In the genomic region with DNA sequence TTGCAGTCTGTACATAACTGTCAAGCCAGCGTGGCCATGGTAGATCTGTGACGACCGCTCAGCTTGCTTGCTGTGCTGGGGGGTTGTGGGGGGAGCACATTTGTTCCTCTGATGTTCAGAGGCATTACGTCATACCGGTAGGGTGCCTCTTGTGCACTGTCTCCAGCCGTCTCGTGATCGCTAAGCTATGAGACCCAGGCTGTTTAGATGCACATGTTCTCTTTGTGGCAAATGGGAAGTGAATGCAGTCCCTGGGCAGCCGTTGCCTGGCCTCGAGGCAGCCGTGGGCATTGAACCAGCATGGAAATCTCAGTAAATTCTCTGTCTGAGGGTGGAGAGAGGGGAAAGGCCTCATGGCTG, we compare ENCODE assay signal across 11 mouse cellular contexts. TPM values are rescaled to one million over a fixed set of nuclear protein-coding genes. Genes with fewer than 3 reads are reported as not detected.
DNase-seq lines count a peak whose midpoint lies in the region; ATAC-seq and TF ChIP-seq lines count a peak whose summit lies in the region.
"Had no signal": no experiment of that assay in that cellular context is flagged by ENCODE, and none has a peak within 500 bp of the region (broad histone marks: within the 10 kb centered on the region; RNA-seq: fewer than 3 reads in every experiment).

No protein-coding gene starts in this region.

- no peaks in the 10 kb centered on the region for H3K27me3 ChIP-seq in heart, embryonic 10.5 days (ENCODE audit: insufficient read depth, poor library complexity, severe bottlenecking)
- no peaks in the 10 kb centered on the region for H3K27me3 ChIP-seq in heart, adult 2 months (ENCODE audit: control insufficient read depth, insufficient read depth, low read length)
- no peaks in the 10 kb centered on the region for H3K27me3 ChIP-seq in midbrain, embryonic 15.5 days (replicated peaks)
- H3K27me3 ChIP-seq in midbrain, embryonic 11.5 days (ENCODE audit: control insufficient read depth, insufficient read depth, low read length) = no peaks in the 10 kb centered on the region
- H3K27me3 ChIP-seq in hindbrain, postnatal 0 days (ENCODE audit: insufficient read depth, low read length) = no peaks in the 10 kb centered on the region
- no peaks in the 10 kb centered on the region for H3K27me3 ChIP-seq in kidney, embryonic 15.5 days

- ATAC-seq in midbrain, embryonic 15.5 days (replicated peaks) = 0 out of 2 replicates have a peak, but pooled peaks have one; percentile 25
- no peak for ATAC-seq in midbrain, embryonic 11.5 days (ENCODE audit: low FRiP score)
- peak; percentile 40 for ATAC-seq in hindbrain, postnatal 0 days
- no peak for ATAC-seq in kidney, embryonic 15.5 days (replicated peaks; ENCODE audit: low FRiP score)
- ATAC-seq: intestine, postnatal 0 days had no signal

- 49% methylated on average over 11 of the region's 11 CpGs for WGBS in heart, embryonic 10.5 days
- WGBS in heart, adult 2 months = 65% methylated on average over 11 of the region's 11 CpGs
- WGBS in midbrain, embryonic 15.5 days = 44% methylated on average over 11 of the region's 11 CpGs
- 66% methylated on average over 11 of the region's 11 CpGs for WGBS in midbrain, embryonic 11.5 days
- WGBS in hindbrain, postnatal 0 days = 22% methylated on average over 11 of the region's 11 CpGs
- WGBS in kidney, embryonic 15.5 days = 76% methylated on average over 11 of the region's 11 CpGs

- H3K4me2 ChIP-seq in midbrain, embryonic 15.5 days = no peak overlapping the region
- no peak overlapping the region for H3K4me2 ChIP-seq in midbrain, embryonic 11.5 days
- no peak overlapping the region for H3K4me2 ChIP-seq in hindbrain, postnatal 0 days (ENCODE audit: low read depth, low read length)
- H3K4me2 ChIP-seq in kidney, embryonic 15.5 days = no peak overlapping the region

- TF ChIP-seq POLR2A in heart, adult 2 months (IDR thresholded peaks at IDR 0.05; ENCODE audit: insufficient read depth, low read depth, low read length) = no peak

- DNase-seq in heart, embryonic 10.5 days (ENCODE audit: low spot score) = no peak
- DNase-seq in heart, adult 2 months = no peak
- DNase-seq in midbrain, embryonic 11.5 days (ENCODE audit: low spot score, missing footprints) = no peak
- DNase-seq in hindbrain, postnatal 0 days (ENCODE audit: low spot score) = peak; percentile 34
- peak; percentile 71 for DNase-seq in thymus, postnatal 0 days (ENCODE audit: low spot score)
- no peak for DNase-seq in embryo, embryonic 11 days
- DNase-seq: cerebellum, adult 9-11 months; lung, adult 2 months had no signal

- H3K36me3 ChIP-seq in heart, embryonic 10.5 days = peaks cover 54% of the 10 kb centered on the region
- H3K36me3 ChIP-seq in heart, adult 2 months (ENCODE audit: control insufficient read depth, insufficient read depth, low read length) = no peaks in the 10 kb centered on the region
- no peaks in the 10 kb centered on the region for H3K36me3 ChIP-seq in midbrain, embryonic 15.5 days (replicated peaks)
- no peaks in the 10 kb centered on the region; the same call in 1 of the 2 replicates for H3K36me3 ChIP-seq in midbrain, embryonic 11.5 days (ENCODE audit: control insufficient read depth, insufficient read depth, low read length)
- no peaks in the 10 kb centered on the region for H3K36me3 ChIP-seq in hindbrain, postnatal 0 days (ENCODE audit: insufficient read depth, low read length)
- H3K36me3 ChIP-seq in kidney, embryonic 15.5 days = peaks cover 54% of the 10 kb centered on the region

- no peaks in the 10 kb centered on the region for H3K9me3 ChIP-seq in heart, embryonic 10.5 days
- no peaks in the 10 kb centered on the region for H3K9me3 ChIP-seq in midbrain, embryonic 15.5 days
- H3K9me3 ChIP-seq in midbrain, embryonic 11.5 days (ENCODE audit: control insufficient read depth, low read length) = no peaks in the 10 kb centered on the region
- no peaks in the 10 kb centered on the region for H3K9me3 ChIP-seq in hindbrain, postnatal 0 days (ENCODE audit: low read length)
- H3K9me3 ChIP-seq in kidney, embryonic 15.5 days (replicated peaks) = no peaks in the 10 kb centered on the region

- no peak overlapping the region for H3K9ac ChIP-seq in heart, adult 2 months (ENCODE audit: low read depth, low read length)
- H3K9ac ChIP-seq in midbrain, embryonic 15.5 days = no peak overlapping the region
- no peak overlapping the region for H3K9ac ChIP-seq in midbrain, embryonic 11.5 days (ENCODE audit: low read length)
- no peak overlapping the region for H3K9ac ChIP-seq in hindbrain, postnatal 0 days (replicated peaks; ENCODE audit: low read length)
- no peak overlapping the region for H3K9ac ChIP-seq in kidney, embryonic 15.5 days

- no peak for TF ChIP-seq EP300 in heart, adult 2 months (IDR thresholded peaks at IDR 0.05; ENCODE audit: insufficient read depth, low read depth, low read length)

- TF ChIP-seq CTCF in heart, adult 2 months (IDR thresholded peaks at IDR 0.05) = no peak
- no peak for TF ChIP-seq CTCF in hindbrain, postnatal 0 days (IDR thresholded peaks at IDR 0.05; ENCODE audit: low read depth)

- H3K4me1 ChIP-seq in heart, embryonic 10.5 days = peaks cover 66% of the 10 kb centered on the region
- peaks cover 9% of the 10 kb centered on the region for H3K4me1 ChIP-seq in heart, adult 2 months (ENCODE audit: control insufficient read depth, insufficient read depth, low read length)
- H3K4me1 ChIP-seq in midbrain, embryonic 15.5 days = peaks cover 23% of the 10 kb centered on the region
- H3K4me1 ChIP-seq in midbrain, embryonic 11.5 days (ENCODE audit: control insufficient read depth, insufficient read depth, low read length) = 0 out of 2 replicates have a peak, but pooled peaks cover 2% of the 10 kb centered on the region
- H3K4me1 ChIP-seq in hindbrain, postnatal 0 days (ENCODE audit: insufficient read depth, low read length) = no peaks in the 10 kb centered on the region
- H3K4me1 ChIP-seq in kidney, embryonic 15.5 days = peaks cover 48% of the 10 kb centered on the region

- intact Hi-C loops in heart, adult 2 months (cut with DNase I) = no loop called here

- 0 out of 2 replicates have a peak overlapping the region, but pooled peaks have one; percentile 43 for H3K27ac ChIP-seq in heart, embryonic 10.5 days
- H3K27ac ChIP-seq in heart, adult 2 months = no peak overlapping the region
- no peak overlapping the region for H3K27ac ChIP-seq in midbrain, embryonic 15.5 days
- no peak overlapping the region for H3K27ac ChIP-seq in midbrain, embryonic 11.5 days (ENCODE audit: low read depth, low read length)
- no peak overlapping the region for H3K27ac ChIP-seq in hindbrain, postnatal 0 days
- H3K27ac ChIP-seq in kidney, embryonic 15.5 days = no peak overlapping the region

- H3K79me2 ChIP-seq in heart, adult 2 months (replicated peaks; ENCODE audit: control insufficient read depth, insufficient read depth, low read length) = no peaks in the 10 kb centered on the region

- H3K4me3 ChIP-seq in heart, embryonic 10.5 days = no peak overlapping the region; the same call in 1 of the 2 replicates
- no peak overlapping the region for H3K4me3 ChIP-seq in heart, adult 2 months
- H3K4me3 ChIP-seq in midbrain, embryonic 15.5 days = no peak overlapping the region
- H3K4me3 ChIP-seq in midbrain, embryonic 11.5 days (ENCODE audit: low read depth, low read length) = no peak overlapping the region
- no peak overlapping the region for H3K4me3 ChIP-seq in hindbrain, postnatal 0 days (ENCODE audit: low read length)
- no peak overlapping the region for H3K4me3 ChIP-seq in kidney, embryonic 15.5 days (replicated peaks)

RNA-seq across cellular contexts. Expression of a gene that starts 27.7 kb away (rescaled TPM):
- polyA plus RNA-seq in heart, embryonic 10.5 days (2016; fragmentation: Nextera tagmentation; extraction: Ambion mirVana) = 16.9 and 17.4 TPM in 2 replicates
- total RNA-seq in heart, adult 2 months (2021) = 10 to 100 TPM; 13.5 to 19.9 TPM
- polyA plus RNA-seq in heart, adult 2 months (2012; rRNA removed) = 10.9 and 14.9 TPM in 2 replicates
- 11.8 and 12.0 TPM in 2 replicates for polyA plus RNA-seq in midbrain, embryonic 15.5 days (2015; fragmentation: Nextera tagmentation; extraction: Ambion mirVana)
- polyA plus RNA-seq in midbrain, embryonic 11.5 days (2014; fragmentation: Nextera tagmentation; extraction: Ambion mirVana) = 15.1 and 16.9 TPM in 2 replicates
- total RNA-seq in hindbrain, postnatal 0 days (2014; rRNA removed) = 11.3 and 15.9 TPM in 2 replicates
- polyA plus RNA-seq in hindbrain, postnatal 0 days (2015; fragmentation: Nextera tagmentation; extraction: Ambion mirVana) = 7.8 and 7.9 TPM in 2 replicates
- 24.4 and 25.6 TPM in 2 replicates for polyA plus RNA-seq in thymus, postnatal 0 days (2015; fragmentation: Nextera tagmentation; extraction: Ambion mirVana)
- 28.7 and 29.8 TPM in 2 replicates for polyA plus RNA-seq in kidney, embryonic 15.5 days (2015; fragmentation: Nextera tagmentation; extraction: Ambion mirVana)

Comparison
In these comparisons a context has a peak if more than half of its experiments do, and no peak if none do; other contexts are left out.
1. ATAC-seq: peak in midbrain, embryonic 15.5 days (single experiment) and hindbrain, postnatal 0 days (single experiment); none in midbrain, embryonic 11.5 days (single experiment) and kidney, embryonic 15.5 days (single experiment).
2. DNase-seq: peak in hindbrain, postnatal 0 days (single experiment) and thymus, postnatal 0 days (single experiment); none in heart, embryonic 10.5 days (single experiment), heart, adult 2 months (0 of 2), midbrain, embryonic 11.5 days (single experiment) and embryo, embryonic 11 days (single experiment).